Mouse (Mus musculus): Measurements from ENCODE around the gene Mycbpap.

Mycbpap gene

GRCm38 (mm10) chr11:94533171-94533570 lies 11.6 kb upstream of the Mycbpap start:
- no peak for DNase-seq (ENCODE audit: low spot score)

DNA sequence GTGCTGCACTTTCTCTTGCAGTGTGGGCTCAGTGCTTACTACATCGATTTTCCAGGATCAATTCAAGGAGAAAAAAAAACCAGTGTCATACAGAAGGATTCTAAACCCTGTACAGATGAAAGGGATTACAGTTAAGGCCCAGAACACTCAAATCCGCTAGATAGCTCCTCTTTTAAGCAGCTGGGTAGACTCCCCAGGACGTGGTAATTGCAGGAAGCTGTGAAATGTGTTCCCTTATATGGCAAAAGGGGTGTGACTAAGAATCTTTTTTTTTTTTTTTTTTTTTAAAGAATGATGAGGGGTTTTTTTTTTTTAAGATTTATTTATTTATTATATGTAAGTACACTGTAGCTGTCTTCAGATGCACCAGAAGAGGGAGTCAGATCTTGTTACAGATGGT lies 7.3 kb upstream of the Mycbpap start:
- DNase-seq (ENCODE audit: low spot score), result no peak

GRCm38 (mm10) chr11:94526171-94526879 lies 4.8 kb upstream of the Mycbpap start:
- DNase-seq (ENCODE audit: low spot score), result no peak

- DNase-seq (ENCODE audit: low spot score), result no peak
These were observed 8.1 kb downstream of the Mycbpap start for GRCm38 (mm10) chr11:94513452-94513851.

GRCm38 (mm10) chr11:94508976-94509375 lies 12.6 kb downstream of the Mycbpap start:
- no peak for DNase-seq (ENCODE audit: low spot score)

DNA sequence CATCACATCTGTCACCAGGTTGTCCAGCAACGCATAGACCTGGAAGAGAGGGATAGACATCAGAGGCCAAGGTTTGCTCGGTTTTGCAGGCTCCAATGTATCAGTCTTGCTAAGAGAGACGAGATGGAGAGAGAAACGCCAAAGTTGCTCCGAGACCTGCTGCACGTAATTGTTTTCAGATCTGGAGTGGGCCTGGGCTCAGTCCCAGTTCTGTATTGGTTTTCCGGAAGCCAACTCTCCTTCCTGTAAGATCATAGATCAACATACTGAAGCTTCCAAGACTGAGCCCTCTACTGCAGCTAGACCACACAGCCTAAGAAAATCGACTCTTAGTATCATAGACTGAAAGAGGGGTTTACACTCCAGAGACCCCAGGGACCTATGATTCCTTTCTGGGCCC lies 20.1 kb downstream of the Mycbpap start:
- no peak for DNase-seq (ENCODE audit: low spot score)

DNA sequence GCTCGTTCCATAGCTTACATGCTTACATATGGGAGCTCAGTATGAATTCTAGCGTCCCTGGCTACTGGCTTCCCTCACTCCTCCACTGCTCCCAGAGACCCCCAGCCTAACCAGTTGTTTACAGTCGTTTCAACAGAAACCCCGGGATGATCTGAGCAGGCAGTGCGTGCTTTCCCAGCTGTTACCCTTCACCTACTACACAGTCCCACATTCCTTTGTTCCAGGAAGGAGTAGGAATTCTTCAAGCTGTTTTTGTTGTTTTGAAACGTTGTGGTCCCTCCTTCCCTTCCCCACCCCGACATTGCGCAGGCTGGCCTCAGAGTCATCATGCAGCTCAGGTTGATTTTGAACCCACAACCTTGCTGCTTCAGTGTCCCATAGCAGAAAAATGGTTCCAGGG lies 21.2 kb downstream of the Mycbpap start:
- DNase-seq (ENCODE audit: low spot score), result no peak

DNA sequence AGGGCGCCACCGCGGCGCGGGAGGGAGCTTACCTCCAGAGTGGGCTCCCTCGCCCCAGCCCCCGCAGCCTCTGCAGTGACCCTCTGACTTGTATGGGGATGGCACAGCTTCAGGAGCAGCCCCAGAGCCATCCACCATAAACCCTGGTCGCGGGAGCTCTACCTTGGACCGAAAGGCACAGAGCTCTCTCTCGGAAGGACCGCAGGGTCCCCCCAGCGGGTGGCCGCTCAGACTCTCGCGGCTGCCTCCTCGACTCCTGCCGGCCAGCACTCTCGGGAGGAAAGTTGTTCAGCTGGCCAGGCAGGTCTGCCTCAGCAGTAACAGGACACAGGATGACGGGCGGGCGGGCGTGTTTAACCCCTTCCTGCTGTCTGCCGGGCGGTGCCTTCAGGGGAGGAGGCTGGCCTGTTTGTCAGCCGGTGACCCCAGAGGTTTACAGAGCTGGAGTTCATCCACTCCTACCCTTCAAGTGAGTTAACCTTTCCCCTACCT lies 21.8 kb downstream of the Mycbpap start, which contains the start of gene Epn3:
Gene Epn3 (minus strand): TSS at position 314 of the 492 bp plus-strand sequence.
- peak; percentile 23 for DNase-seq (ENCODE audit: low spot score)

- no peak for DNase-seq (ENCODE audit: low spot score)
These were observed 22.5 kb downstream of the Mycbpap start for GRCm38 (mm10) chr11:94499035-94499434.

- peak; percentile 67 for DNase-seq (ENCODE audit: low spot score)
These were observed 23.2 kb downstream of the Mycbpap start for GRCm38 (mm10) chr11:94498093-94498996.

DNA sequence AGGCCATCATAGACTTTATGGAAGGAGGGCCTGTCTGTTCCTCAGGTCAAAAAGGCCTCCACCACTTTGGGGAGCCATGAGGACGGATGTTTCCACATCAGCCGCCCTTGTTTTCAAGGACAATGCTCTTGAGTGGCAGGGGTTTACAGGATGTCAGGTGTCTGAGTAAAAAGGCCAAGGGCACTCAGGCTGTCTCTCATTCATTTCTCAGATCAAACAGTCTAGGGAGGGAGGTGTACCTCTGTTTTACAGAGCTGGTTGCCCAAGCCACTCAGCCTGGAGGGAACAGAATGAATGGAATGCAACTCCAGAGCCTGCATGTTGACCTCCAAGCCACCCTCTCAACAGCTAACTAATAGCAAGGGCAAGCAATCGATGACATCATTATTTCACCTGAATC lies 26.1 kb downstream of the Mycbpap start:
- DNase-seq (ENCODE audit: low spot score), result no peak

GRCm38 (mm10) chr11:94491749-94492099 lies 29.8 kb downstream of the Mycbpap start:
- DNase-seq (ENCODE audit: low spot score), result no peak

GRCm38 (mm10) chr11:94491035-94491748 lies 30.4 kb downstream of the Mycbpap start:
- peak; percentile 45 for DNase-seq (ENCODE audit: low spot score)

DNA sequence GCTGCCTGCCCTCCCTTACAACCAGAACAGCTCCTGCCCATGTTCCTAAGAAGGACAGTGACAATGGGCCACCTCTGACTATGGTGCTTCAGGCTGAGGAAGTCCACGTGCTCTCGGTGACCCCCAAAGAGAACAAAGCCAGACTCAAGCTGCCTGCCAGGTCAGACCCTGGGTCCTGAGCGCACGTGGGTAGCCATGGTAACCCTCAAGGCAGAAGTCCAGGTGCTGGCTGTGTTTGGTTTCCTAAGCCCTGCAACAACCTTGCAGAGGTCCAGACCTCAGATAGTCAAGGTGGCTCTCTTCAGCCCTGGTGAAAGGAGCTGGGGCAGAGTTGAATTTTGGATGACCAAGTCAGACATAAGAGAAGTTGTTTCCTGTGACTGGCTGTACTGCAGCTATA lies 31.8 kb downstream of the Mycbpap start:
- DNase-seq (ENCODE audit: low spot score), result no peak

- no peak for DNase-seq (ENCODE audit: low spot score)
These were observed 32.6 kb downstream of the Mycbpap start for GRCm38 (mm10) chr11:94488767-94489533.

DNA sequence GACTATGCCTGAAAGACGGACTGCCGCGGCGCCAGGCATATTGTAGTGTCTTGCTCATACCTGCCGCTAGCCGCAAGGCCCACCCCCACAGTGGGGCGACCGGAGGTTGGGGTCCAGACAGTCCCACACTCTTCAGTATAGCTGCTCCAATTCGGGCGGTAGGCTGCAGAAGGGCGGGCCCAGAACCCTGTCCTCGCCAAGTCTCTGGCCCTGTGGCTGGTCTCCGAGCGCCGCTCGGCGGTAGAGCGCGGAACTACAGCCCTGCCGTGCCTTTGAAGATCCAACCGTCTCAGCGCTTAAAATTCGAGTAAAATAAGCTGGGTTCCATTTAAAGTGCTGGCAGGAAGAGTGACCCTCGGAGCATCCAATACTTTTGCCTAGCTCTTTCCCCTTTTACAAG lies 35.5 kb downstream of the Mycbpap start, which contains the start of gene Spata20:
Gene Spata20 (minus strand): TSS at position 179 of the 400 bp plus-strand sequence.
- peak; percentile 47 for DNase-seq (ENCODE audit: low spot score)

- no peak for DNase-seq (ENCODE audit: low spot score)
These were observed 36.3 kb downstream of the Mycbpap start for GRCm38 (mm10) chr11:94485223-94485622.

DNA sequence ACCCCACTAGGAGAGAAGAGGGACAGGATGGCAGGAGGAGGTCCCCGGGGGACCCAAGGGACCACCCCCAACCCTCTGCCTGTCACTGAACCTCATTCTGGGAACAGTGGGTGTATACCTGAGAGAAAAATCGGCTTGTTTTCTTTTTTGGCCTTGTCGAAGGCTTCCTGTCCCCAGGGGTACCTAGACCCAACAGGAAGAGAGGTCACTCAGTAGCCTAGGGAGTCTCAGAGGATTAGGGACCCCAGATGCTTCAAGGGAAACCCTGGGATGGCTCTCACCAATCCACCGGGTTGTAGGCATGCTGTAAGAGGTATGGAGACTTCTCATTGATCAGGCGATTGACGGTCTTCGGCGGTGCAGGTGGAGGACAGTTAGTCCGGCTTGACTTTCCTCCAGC lies 36.9 kb downstream of the Mycbpap start:
- no peak for DNase-seq (ENCODE audit: low spot score)

- DNase-seq (ENCODE audit: low spot score), result no peak
These were observed 37.6 kb downstream of the Mycbpap start for GRCm38 (mm10) chr11:94483921-94484320.

GRCm38 (mm10) chr11:94483436-94483835 lies 38.1 kb downstream of the Mycbpap start:
- no peak for DNase-seq (ENCODE audit: low spot score)

- DNase-seq (ENCODE audit: low spot score), result no peak
These were observed 38.8 kb downstream of the Mycbpap start for GRCm38 (mm10) chr11:94482738-94483137.
